Mouse (Mus musculus): ENCODE data around the gene Commd2. TPM values are rescaled to one million over a fixed set of nuclear protein-coding genes. Genes with fewer than 3 reads are reported as not detected.

Gene Commd2
- polyA plus RNA-seq, 1 experiment, result 26.5 TPM

DNA sequence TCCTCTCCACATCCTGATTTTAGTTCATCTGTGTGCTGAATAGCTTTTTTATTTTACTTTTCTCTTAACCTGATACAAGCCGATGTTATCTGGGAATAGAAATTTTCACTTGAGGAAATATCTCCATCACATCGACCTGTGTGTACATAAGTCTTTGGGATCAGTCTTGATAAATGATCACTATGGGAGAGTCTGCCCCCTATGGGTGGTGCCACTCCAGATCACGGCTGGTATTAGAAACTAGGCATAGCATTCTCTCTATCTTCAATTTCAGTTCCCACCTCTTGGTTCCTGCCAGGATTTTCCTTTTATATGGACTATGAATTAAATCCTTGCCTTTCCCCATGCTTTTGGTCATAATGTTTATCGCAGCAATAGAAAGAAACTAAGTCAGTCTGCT is 31.8 kb downstream of the Commd2 start:
- peak in 1 of 2 experiments; percentile 14 for DNase-seq (ENCODE audit: extremely low spot score in 1 of 2, low spot score in 1 of 2)

DNA sequence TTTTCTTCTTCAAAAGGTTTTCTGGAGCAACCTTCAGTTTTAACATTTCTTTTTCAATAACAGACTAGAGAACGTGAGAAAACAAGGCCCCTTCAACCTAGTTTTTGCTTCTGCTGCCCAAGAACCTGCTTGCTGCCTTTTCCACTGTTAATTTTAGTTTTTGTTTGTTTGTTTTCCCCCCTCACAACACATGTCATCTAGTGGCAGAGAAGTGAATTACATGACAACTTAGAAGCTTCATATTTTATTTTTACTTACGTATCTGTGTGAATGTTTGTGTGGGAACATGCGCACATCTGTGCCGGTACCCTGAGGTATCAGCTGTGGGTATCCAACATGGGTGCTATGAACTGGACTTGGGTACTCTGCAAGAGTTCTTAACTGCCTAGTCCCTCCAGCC is 35.9 kb downstream of the Commd2 start:
- no peak for DNase-seq (ENCODE audit: extremely low spot score in 1 of 2, low spot score in 1 of 2)

DNA sequence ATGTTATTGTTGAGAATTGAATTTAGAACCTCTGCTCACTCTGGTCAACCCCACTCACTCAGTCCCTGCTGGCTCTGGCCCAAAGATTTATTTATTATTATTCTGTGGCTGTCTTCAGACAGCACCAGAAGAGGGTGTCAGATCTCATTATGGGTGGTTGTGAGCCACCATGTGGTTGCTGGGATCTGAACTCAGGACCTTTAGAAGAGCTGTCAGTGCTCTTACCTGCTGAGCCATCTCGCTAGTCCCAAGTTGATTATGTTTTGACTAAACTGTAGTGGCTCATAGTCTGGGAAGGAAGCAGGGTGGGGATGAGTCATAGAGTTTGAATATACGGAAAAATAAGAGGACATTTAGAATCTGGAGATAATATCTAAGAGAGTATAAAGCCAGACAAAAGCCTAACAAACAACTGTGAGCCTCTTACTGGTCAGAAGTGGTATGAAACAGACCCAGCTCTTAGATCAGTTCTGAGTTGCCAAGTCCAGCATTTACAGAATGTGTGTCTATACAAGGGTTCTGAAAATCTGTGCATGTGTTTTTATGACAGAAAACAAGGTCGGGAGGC is 39.0 kb downstream of the Commd2 start:
- DNase-seq (ENCODE audit: extremely low spot score in 1 of 2, low spot score in 1 of 2), result no peak

GRCm38 (mm10) chr3:57611776-57612175 is 39.7 kb downstream of the Commd2 start:
- no peak for DNase-seq (ENCODE audit: extremely low spot score in 1 of 2, low spot score in 1 of 2)

GRCm38 (mm10) chr3:57604618-57605015 is 46.9 kb downstream of the Commd2 start:
- no peak for DNase-seq (ENCODE audit: extremely low spot score in 1 of 2, low spot score in 1 of 2)

- no peak for DNase-seq (ENCODE audit: extremely low spot score in 1 of 2, low spot score in 1 of 2)
These were observed 47.5 kb downstream of the Commd2 start for GRCm38 (mm10) chr3:57603891-57604617.

DNA sequence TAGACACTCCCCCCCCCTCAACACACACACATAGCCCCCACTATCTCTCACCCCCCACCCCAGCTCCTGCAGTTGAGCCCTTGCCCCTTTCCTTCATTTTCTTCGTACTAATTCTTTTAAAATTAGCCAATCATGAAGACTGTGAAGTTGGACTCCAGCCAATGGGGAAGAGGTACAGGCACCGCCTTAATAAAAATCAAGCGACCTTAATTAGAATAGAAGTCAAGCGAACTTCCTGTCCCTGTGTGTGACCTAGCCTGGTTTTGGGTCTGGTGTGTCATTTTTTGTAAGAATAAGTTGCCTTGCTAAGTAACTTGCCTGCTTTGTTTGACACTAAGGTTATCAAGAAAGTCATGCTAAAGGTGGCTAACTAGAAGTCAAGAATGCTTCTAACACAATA is 48.9 kb downstream of the Commd2 start:
- DNase-seq (ENCODE audit: extremely low spot score in 1 of 2, low spot score in 1 of 2), result no peak

DNA sequence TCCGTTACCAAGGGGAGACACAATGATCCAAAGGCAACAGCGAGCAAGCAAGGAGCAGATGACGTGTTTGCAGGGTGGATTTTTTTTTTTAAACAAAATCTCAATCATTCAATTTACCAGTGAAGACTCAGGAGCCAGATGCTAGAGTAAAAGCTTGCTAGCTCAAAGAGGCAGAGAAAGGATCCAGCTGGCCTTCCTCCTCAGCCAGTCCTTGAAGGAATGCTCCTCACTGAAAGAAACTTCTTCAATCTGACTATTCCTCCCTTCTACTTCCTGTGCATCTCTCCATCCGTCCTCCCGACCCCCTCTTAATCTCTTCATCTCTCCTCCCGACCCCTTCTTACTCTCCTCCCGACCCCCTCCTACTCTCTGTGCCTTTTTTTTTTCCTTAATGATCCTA is 54.9 kb downstream of the Commd2 start:
- DNase-seq (ENCODE audit: extremely low spot score in 1 of 2, low spot score in 1 of 2), result no peak

DNA sequence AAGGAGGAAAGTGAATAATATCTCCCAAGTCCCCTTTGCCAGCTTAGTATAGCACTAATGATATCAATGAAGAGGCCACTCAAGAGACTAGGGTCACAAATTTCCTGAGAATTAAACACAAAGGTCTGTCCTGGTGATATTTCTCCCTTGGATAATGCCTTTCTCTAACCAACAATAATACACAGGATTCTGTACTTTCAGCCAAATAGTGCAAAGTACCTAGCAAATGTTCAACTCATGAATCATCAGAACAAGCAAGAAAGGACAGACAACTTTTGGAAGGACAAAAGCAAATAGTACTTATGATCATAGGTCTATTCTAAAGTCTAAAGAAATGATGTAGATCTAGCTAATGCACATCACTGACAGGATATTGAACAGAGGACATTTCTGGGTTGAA is 56.0 kb downstream of the Commd2 start:
- no peak for DNase-seq (ENCODE audit: extremely low spot score in 1 of 2, low spot score in 1 of 2)

Other genes starting within 250 kb of the Commd2 start
- not detected in 2 replicates for gene Tm4sf4, start 226.4 kb downstream of the Commd2 start, polyA plus RNA-seq (2012; rRNA removed)
- gene Wwtr1, start 75.8 kb downstream of the Commd2 start, polyA plus RNA-seq (2012; rRNA removed), result 13.3 and 14.7 TPM in 2 replicates
- gene Ankub1, start 41.1 kb upstream of the Commd2 start, polyA plus RNA-seq (2012; rRNA removed), result 0.99 and 1.2 TPM in 2 replicates
- gene Rnf13, start 84.3 kb upstream of the Commd2 start, polyA plus RNA-seq (2012; rRNA removed), result 80.0 and 84.7 TPM in 2 replicates
- 540 and 560 TPM in 2 replicates for gene Pfn2, start 196.4 kb upstream of the Commd2 start, polyA plus RNA-seq (2012; rRNA removed)

All from frontal cortex, adult 2 months (tissue).